Mouse (Mus musculus) intestine, embryonic 16.5 days (tissue): ENCODE measurements around the gene Jag2. TPM values are rescaled to one million over a fixed set of nuclear protein-coding genes. Genes with fewer than 3 reads are reported as not detected.

Experiments used
- ATAC-seq: fragments of 200-750 bp; cut with Nextera tagmentation; 2 replicates; pipeline ENCODE4 v1.8.0; 2017; ENCODE audit warnings: moderate TSS enrichment, moderate library complexity
- H3K27ac ChIP-seq: fragments of 300-500 bp; sonication (generic); 2 replicates; pipeline ENCODE4 v1.5.1; 2014; ENCODE audit warnings: mild to moderate bottlenecking, low read length
- H3K27me3 ChIP-seq: fragments of 300-500 bp; sonication (generic); replicated peaks from 2 replicates; pipeline ENCODE4 v1.6.1; 2014; ENCODE audit warnings: low read length, control low read depth, mixed read lengths; ENCODE audit not compliant: control insufficient read depth, insufficient read depth
- H3K36me3 ChIP-seq: fragments of 300-500 bp; sonication (generic); 2 replicates; pipeline ENCODE4 v1.6.1; 2014; ENCODE audit warnings: low read length, control low read depth; ENCODE audit not compliant: control insufficient read depth, insufficient read depth
- H3K4me1 ChIP-seq: fragments of 300-500 bp; sonication (generic); 2 replicates; pipeline ENCODE4 v1.6.1; 2014; ENCODE audit warnings: low read length, control low read depth, mixed read lengths; ENCODE audit not compliant: control insufficient read depth, insufficient read depth
- H3K4me2 ChIP-seq: fragments of 300-500 bp; sonication (generic); 2 replicates; pipeline ENCODE4 v1.6.1; 2014; ENCODE audit warnings: low read depth, low read length, control low read depth
- H3K4me3 ChIP-seq: fragments of 300-500 bp; sonication (generic); 2 replicates; pipeline ENCODE4 v1.5.1; 2014; ENCODE audit warnings: mild to moderate bottlenecking, low read length
- H3K9ac ChIP-seq: fragments of 300-500 bp; sonication (generic); 2 replicates; pipeline ENCODE4 v1.6.1; 2014; ENCODE audit warnings: low read depth, low read length
- H3K9me3 ChIP-seq: fragments of 300-500 bp; sonication (generic); 2 replicates; pipeline ENCODE4 v1.6.1; 2016; ENCODE audit warnings: low read length, control low read depth; ENCODE audit not compliant: control insufficient read depth
- WGBS: fragments of 180-500 bp; shearing (Covaris S2); extraction: QIAGEN DNeasy Blood & Tissue Kit; methylation state at CpG from one replicate; pipeline ENCODE4 v1.1.7; 2014; 5-methylcytosine and 5-hydroxymethylcytosine counted together
- polyA plus RNA-seq: library from polyadenylated mRNA; unstranded; fragments of >200 nt; fragmentation: Nextera tagmentation; extraction: Ambion mirVana; gene quantifications from 2 replicates; pipeline ENCODE4 v1.2.1, GENCODE M21; 2015

The Jag2 gene
- polyA plus RNA-seq, 1 experiment from 2014 or later: 2.2 TPM

- 74% methylated on average over 11 of the region's 11 CpGs for WGBS
- Histone ChIP-seq H3K4me3 (no peak overlapping the region), H3K27ac (no peak overlapping the region), H3K4me1 (peaks cover 9% of the 10 kb centered on the region; the same call in 1 of the 2 replicates), H3K36me3 (no peaks in the 10 kb centered on the region), H3K27me3 (no peaks in the 10 kb centered on the region), H3K9ac (no peak overlapping the region), H3K4me2 (no peak overlapping the region), H3K9me3 (no peaks in the 10 kb centered on the region)
- no peak for ATAC-seq
Measured at GRCm38 (mm10) chr12:112914527-112914926, 15.0 kb downstream of the Jag2 start.

- Histone ChIP-seq H3K4me3 (no peak overlapping the region), H3K9me3 (no peaks in the 10 kb centered on the region), H3K4me1 (peaks cover 9% of the 10 kb centered on the region; the same call in 1 of the 2 replicates), H3K27me3 (no peaks in the 10 kb centered on the region), H3K36me3 (no peaks in the 10 kb centered on the region), H3K4me2 (no peak overlapping the region), H3K27ac (no peak overlapping the region), H3K9ac (no peak overlapping the region)
- 90% methylated on average over 28 of the region's 28 CpGs for WGBS
- no peak for ATAC-seq
Measured at GRCm38 (mm10) chr12:112912951-112913745, 16.4 kb downstream of the Jag2 start.

DNA sequence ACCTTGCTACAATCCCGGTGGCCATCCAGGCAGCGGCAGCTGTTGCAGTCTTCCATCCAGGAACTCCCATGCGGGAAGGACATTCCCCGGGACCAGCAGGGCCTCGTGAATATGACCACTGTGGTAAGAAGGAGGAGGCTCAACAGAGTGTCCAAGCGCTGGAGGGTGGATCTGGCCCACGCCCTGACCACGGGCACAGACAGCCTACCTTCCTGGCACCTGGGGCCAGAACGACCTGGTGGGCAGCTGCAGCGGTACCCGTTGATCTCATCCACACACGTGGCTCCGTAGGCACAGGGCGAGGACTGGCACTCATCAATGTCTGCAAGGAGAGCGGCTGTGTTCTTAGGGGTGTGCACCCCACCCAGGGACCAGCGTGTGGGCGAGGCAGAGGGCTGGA lies 17.9 kb downstream of the Jag2 start:
- 84% methylated on average over 17 of the region's 17 CpGs for WGBS
- no peak for ATAC-seq

GRCm38 (mm10) chr12:112908991-112909390 lies 20.6 kb downstream of the Jag2 start:
- Histone ChIP-seq H3K4me2 (no peak overlapping the region), H3K27me3 (no peaks in the 10 kb centered on the region), H3K9ac (no peak overlapping the region), H3K36me3 (no peaks in the 10 kb centered on the region), H3K4me3 (no peak overlapping the region), H3K9me3 (no peaks in the 10 kb centered on the region), H3K27ac (no peak overlapping the region), H3K4me1 (no peaks in the 10 kb centered on the region)
- 92% methylated on average over 22 of the region's 22 CpGs for WGBS
- ATAC-seq: no peak

More for the DNA sequence above, 17.9 kb downstream of the Jag2 start:
- Histone ChIP-seq H3K9ac (no peak overlapping the region), H3K4me1 (peaks cover 9% of the 10 kb centered on the region; the same call in 1 of the 2 replicates), H3K36me3 (no peaks in the 10 kb centered on the region), H3K4me3 (no peak overlapping the region), H3K9me3 (no peaks in the 10 kb centered on the region), H3K27me3 (no peaks in the 10 kb centered on the region), H3K27ac (no peak overlapping the region), H3K4me2 (no peak overlapping the region)

DNA sequence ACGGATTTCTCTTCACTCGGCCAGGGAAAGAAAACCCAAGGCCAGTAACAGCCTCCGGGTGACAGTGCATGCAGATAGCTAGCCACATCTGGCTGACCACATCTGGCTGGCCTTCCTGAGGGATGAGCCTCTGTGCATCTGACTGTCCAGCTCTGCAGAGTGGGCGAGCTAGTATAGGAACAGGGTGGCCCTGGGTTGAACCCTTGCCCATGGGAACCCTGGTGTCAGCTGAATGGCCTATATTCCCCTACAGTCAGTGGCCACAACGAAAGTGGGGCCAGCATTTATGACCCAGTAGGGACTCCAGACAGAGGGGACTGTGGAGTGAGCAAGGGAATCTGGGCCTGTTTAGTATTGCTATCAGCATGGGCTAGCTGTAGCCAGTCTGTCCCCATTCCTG lies 24.6 kb downstream of the Jag2 start:
- H3K9ac ChIP-seq: no peak overlapping the region
- H3K27ac ChIP-seq: no peak overlapping the region
- no peaks in the 10 kb centered on the region for H3K27me3 ChIP-seq
- H3K36me3 ChIP-seq: no peaks in the 10 kb centered on the region
- no peak overlapping the region for H3K4me2 ChIP-seq
- no peaks in the 10 kb centered on the region for H3K9me3 ChIP-seq
- H3K4me3 ChIP-seq: no peak overlapping the region
- WGBS: 85% methylated on average over 5 of the region's 5 CpGs
- H3K4me1 ChIP-seq: no peaks in the 10 kb centered on the region
- no peak for ATAC-seq

- Histone ChIP-seq H3K4me2 (no peak overlapping the region), H3K9ac (no peak overlapping the region), H3K9me3 (no peaks in the 10 kb centered on the region), H3K27me3 (no peaks in the 10 kb centered on the region), H3K4me3 (no peak overlapping the region), H3K4me1 (no peaks in the 10 kb centered on the region), H3K27ac (no peak overlapping the region), H3K36me3 (no peaks in the 10 kb centered on the region)
- 68% methylated on average over 8 of the region's 8 CpGs for WGBS
- ATAC-seq: no peak
Measured at GRCm38 (mm10) chr12:112903941-112904340, 25.6 kb downstream of the Jag2 start.

GRCm38 (mm10) chr12:112900641-112901040 lies 28.9 kb downstream of the Jag2 start:
- Histone ChIP-seq H3K4me3 (no peak overlapping the region), H3K9ac (no peak overlapping the region), H3K4me1 (peaks cover 4% of the 10 kb centered on the region; the same call in 1 of the 2 replicates), H3K4me2 (no peak overlapping the region), H3K27ac (no peak overlapping the region), H3K36me3 (no peaks in the 10 kb centered on the region), H3K9me3 (no peaks in the 10 kb centered on the region), H3K27me3 (no peaks in the 10 kb centered on the region)
- WGBS: 82% methylated on average over 9 of the region's 9 CpGs
- no peak for ATAC-seq

- H3K9ac ChIP-seq: no peak overlapping the region
- 65% methylated on average over 4 of the region's 4 CpGs for WGBS
- no peak overlapping the region for H3K4me3 ChIP-seq
- no peak for ATAC-seq
- no peaks in the 10 kb centered on the region for H3K36me3 ChIP-seq
- no peaks in the 10 kb centered on the region for H3K27me3 ChIP-seq
- H3K4me2 ChIP-seq: no peak overlapping the region
- no peaks in the 10 kb centered on the region for H3K9me3 ChIP-seq
- peaks cover 4% of the 10 kb centered on the region; the same call in 1 of the 2 replicates for H3K4me1 ChIP-seq
- H3K27ac ChIP-seq: no peak overlapping the region
Measured at GRCm38 (mm10) chr12:112898960-112899359, 30.6 kb downstream of the Jag2 start.

GRCm38 (mm10) chr12:112898351-112898750 lies 31.2 kb downstream of the Jag2 start:
- Histone ChIP-seq H3K9me3 (no peaks in the 10 kb centered on the region), H3K9ac (no peak overlapping the region), H3K4me2 (no peak overlapping the region), H3K36me3 (no peaks in the 10 kb centered on the region), H3K27ac (no peak overlapping the region), H3K4me1 (peaks cover 4% of the 10 kb centered on the region; the same call in 1 of the 2 replicates), H3K4me3 (no peak overlapping the region), H3K27me3 (no peaks in the 10 kb centered on the region)
- ATAC-seq: no peak
- 61% methylated on average over 12 of the region's 12 CpGs for WGBS
